Mouse (Mus musculus) monocyte, adult 59 days (primary cell): ENCODE data around the gene 4930578C19Rik. TPM values are rescaled to one million over a fixed set of nuclear protein-coding genes. Genes with fewer than 3 reads are reported as not detected.

Source experiments
- total RNA-seq, 2 experiments: library from RNA; stranded (reverse); gene quantifications; one replicate each; pipeline ENCODE4 v1.2.4; 2023

Gene 4930578C19Rik
- not detected for total RNA-seq

DNA sequence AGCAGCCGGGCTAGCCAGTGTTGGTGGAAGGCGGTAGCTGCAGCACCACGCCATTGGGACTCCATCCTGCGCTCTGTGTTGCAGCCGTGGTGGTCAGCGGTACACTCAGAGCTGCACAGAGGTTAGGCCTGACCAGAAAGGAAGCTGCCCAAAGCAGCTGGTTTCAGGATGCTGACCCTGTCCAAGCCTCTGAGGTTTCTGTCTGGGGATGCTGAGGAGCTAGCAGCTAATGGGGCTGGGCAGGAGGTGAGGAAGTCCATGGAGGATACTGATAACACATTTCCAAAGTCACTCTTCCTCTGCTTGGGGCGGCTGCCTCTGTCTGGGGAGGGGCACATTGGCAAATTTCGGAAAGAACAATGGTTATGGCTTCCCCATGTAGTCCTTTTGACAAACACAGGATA lies at the start of gene 4930578C19Rik:
4930578C19Rik (minus strand) TSS at position 200 of the 404 bp plus-strand sequence.

